Mouse (Mus musculus) ES-Bruce4 (cell line): ENCODE results near the gene BC030867. TPM values are rescaled to one million over a fixed set of nuclear protein-coding genes. Genes with fewer than 3 reads are reported as not detected.

Experiments
- H3K27ac ChIP-seq: 2 replicates; pipeline ENCODE4 v1.5.1; 2012; ENCODE audit warnings: low read length, inconsistent platforms; ENCODE audit not compliant: insufficient read depth
- H3K27me3 ChIP-seq: 2 replicates; pipeline ENCODE4 v1.6.1; 2012; ENCODE audit warnings: mild to moderate bottlenecking, low read length, inconsistent platforms; ENCODE audit not compliant: control insufficient read depth, poor library complexity, insufficient read depth, severe bottlenecking
- H3K36me3 ChIP-seq: 2 replicates; pipeline ENCODE4 v1.6.1; 2012; ENCODE audit warnings: inconsistent platforms, mild to moderate bottlenecking, low read length, moderate library complexity; ENCODE audit not compliant: control insufficient read depth, poor library complexity, insufficient read depth, severe bottlenecking
- H3K4me1 ChIP-seq: one replicate; pipeline ENCODE4 v1.8.1; 2011; ENCODE audit warnings: low read length; ENCODE audit not compliant: control insufficient read depth, insufficient read depth
- H3K4me3 ChIP-seq: 2 replicates; pipeline ENCODE4 v1.5.1; 2011; ENCODE audit warnings: low read depth, mild to moderate bottlenecking, low read length
- H3K9ac ChIP-seq: 2 replicates; pipeline ENCODE4 v1.6.1; 2012; ENCODE audit warnings: low read depth, mild to moderate bottlenecking, inconsistent platforms; ENCODE audit not compliant: poor library complexity, severe bottlenecking
- H3K9me3 ChIP-seq: replicated peaks from 2 replicates; pipeline ENCODE4 v1.6.1; 2012; ENCODE audit warnings: mild to moderate bottlenecking, low read length, inconsistent platforms; ENCODE audit not compliant: control insufficient read depth, poor library complexity, insufficient read depth, severe bottlenecking
- CTCF ChIP-seq: IDR thresholded peaks from one replicate; pipeline ENCODE4 v1.8.1; 2011; ENCODE audit warnings: low read depth, low read length
- EP300 ChIP-seq: IDR thresholded peaks from 2 replicates; pipeline ENCODE4 v1.6.1; 2011; ENCODE audit warnings: low read depth, low read length; ENCODE audit not compliant: insufficient read depth
- POLR2A ChIP-seq: IDR thresholded peaks from one replicate; pipeline ENCODE4 v1.8.1; 2011; ENCODE audit warnings: low read length; ENCODE audit not compliant: insufficient read depth
- polyA plus RNA-seq: library from polyadenylated mRNA; stranded (reverse); fragments of >200 nt; gene quantifications from 2 replicates; pipeline ENCODE4 v1.2.4, GENCODE M21; 2011; ENCODE audit warnings: low read depth; ENCODE audit not compliant: missing spikeins, insufficient read depth, insufficient read length

The BC030867 gene
- polyA plus RNA-seq, 1 experiment: 34.0 TPM

GRCm38 (mm10) chr11:102224686-102225085 is 24.0 kb upstream of the BC030867 start:
- Histone ChIP-seq H3K9me3 (no peaks in the 10 kb centered on the region), H3K4me1 (peaks cover 12% of the 10 kb centered on the region), H3K36me3 (no peaks in the 10 kb centered on the region), H3K27ac (no peak overlapping the region), H3K9ac (no peak overlapping the region), H3K4me3 (no peak overlapping the region), H3K27me3 (no peaks in the 10 kb centered on the region)
- TF ChIP-seq CTCF (no peak), EP300 (no peak), POLR2A (no peak)

- Histone ChIP-seq H3K9me3 (no peaks in the 10 kb centered on the region), H3K27me3 (no peaks in the 10 kb centered on the region), H3K4me1 (peaks cover 12% of the 10 kb centered on the region), H3K27ac (no peak overlapping the region), H3K9ac (no peak overlapping the region), H3K4me3 (no peak overlapping the region), H3K36me3 (no peaks in the 10 kb centered on the region)
- TF ChIP-seq POLR2A: no peak
- TF ChIP-seq CTCF: no peak
- TF ChIP-seq EP300: no peak
Measured at GRCm38 (mm10) chr11:102225221-102225620, 23.5 kb upstream of the BC030867 start.

- no peaks in the 10 kb centered on the region for H3K27me3 ChIP-seq
- H3K9ac ChIP-seq: no peak overlapping the region
- no peaks in the 10 kb centered on the region for H3K9me3 ChIP-seq
- H3K4me3 ChIP-seq: no peak overlapping the region
- no peaks in the 10 kb centered on the region for H3K36me3 ChIP-seq
- peaks cover 12% of the 10 kb centered on the region for H3K4me1 ChIP-seq
- no peak overlapping the region for H3K27ac ChIP-seq
- no peak for TF ChIP-seq POLR2A
- no peak for TF ChIP-seq EP300
- TF ChIP-seq CTCF: no peak
Measured at GRCm38 (mm10) chr11:102226067-102226978, 22.4 kb upstream of the BC030867 start.

GRCm38 (mm10) chr11:102227270-102228190 is 21.2 kb upstream of the BC030867 start:
- H3K9ac ChIP-seq: no peak overlapping the region
- no peak overlapping the region for H3K27ac ChIP-seq
- peaks cover 12% of the 10 kb centered on the region for H3K4me1 ChIP-seq
- H3K4me3 ChIP-seq: no peak overlapping the region
- H3K9me3 ChIP-seq: no peaks in the 10 kb centered on the region
- H3K36me3 ChIP-seq: no peaks in the 10 kb centered on the region
- TF ChIP-seq EP300: no peak
- no peak for TF ChIP-seq POLR2A
- TF ChIP-seq CTCF: no peak
- no peaks in the 10 kb centered on the region for H3K27me3 ChIP-seq

- Histone ChIP-seq H3K27me3 (no peaks in the 10 kb centered on the region), H3K4me3 (no peak overlapping the region), H3K27ac (no peak overlapping the region), H3K36me3 (no peaks in the 10 kb centered on the region), H3K9me3 (no peaks in the 10 kb centered on the region), H3K4me1 (peaks cover 12% of the 10 kb centered on the region), H3K9ac (no peak overlapping the region)
- TF ChIP-seq CTCF (no peak), EP300 (no peak), POLR2A (no peak)
Measured at GRCm38 (mm10) chr11:102228191-102228545, 20.5 kb upstream of the BC030867 start.
